Comparison of ENCODE assay signal across 23 mouse cellular contexts in genomic region chr12:9583380-9583779, GRCm38 (mm10). TPM values are rescaled to one million over a fixed set of nuclear protein-coding genes. Genes with fewer than 3 reads are reported as not detected.
DNase-seq lines count a peak whose midpoint lies in the region; TF ChIP-seq lines count a peak whose summit lies in the region.
"Had no signal": no experiment of that assay in that cellular context is flagged by ENCODE, and none has a peak within 500 bp of the region (broad histone marks: within the 10 kb centered on the region; RNA-seq: fewer than 3 reads in every experiment).

No protein-coding gene starts in this region.

- no peak for TF ChIP-seq EP300 in heart, adult 2 months (IDR thresholded peaks at IDR 0.05; ENCODE audit: insufficient read depth, low read depth, low read length)

- WGBS in heart, adult 2 months = 32% methylated on average over 2 of the region's 2 CpGs
- WGBS in embryonic facial prominence, embryonic 10.5 days = 5% methylated on average over 2 of the region's 2 CpGs

- intact Hi-C loops in heart, adult 2 months (cut with DNase I) = no loop called here

- no peak overlapping the region for H3K27ac ChIP-seq in heart, adult 2 months
- H3K27ac ChIP-seq in embryonic facial prominence, embryonic 10.5 days (replicated peaks) = no peak overlapping the region
- H3K27ac ChIP-seq: hindbrain, embryonic 13.5 days; hindbrain, postnatal 0 days had no signal

- H3K79me2 ChIP-seq in heart, adult 2 months (replicated peaks; ENCODE audit: control insufficient read depth, insufficient read depth, low read length) = no peaks in the 10 kb centered on the region

- H3K4me1 ChIP-seq in heart, adult 2 months (ENCODE audit: control insufficient read depth, insufficient read depth, low read length) = no peaks in the 10 kb centered on the region
- H3K4me1 ChIP-seq in embryonic facial prominence, embryonic 10.5 days = peaks cover 55% of the 10 kb centered on the region

- H3K9me3 ChIP-seq in embryonic facial prominence, embryonic 10.5 days = no peaks in the 10 kb centered on the region
- H3K9me3 ChIP-seq: embryonic facial prominence, embryonic 12.5 days; heart, embryonic 15.5 days; hindbrain, embryonic 13.5 days had no signal

- H3K27me3 ChIP-seq in heart, adult 2 months (ENCODE audit: control insufficient read depth, insufficient read depth, low read length) = peaks cover 10% of the 10 kb centered on the region
- peaks cover 64% of the 10 kb centered on the region for H3K27me3 ChIP-seq in embryonic facial prominence, embryonic 10.5 days (replicated peaks; ENCODE audit: low read depth, poor library complexity, severe bottlenecking)

- H3K4me3 ChIP-seq in heart, adult 2 months = no peak overlapping the region
- no peak overlapping the region for H3K4me3 ChIP-seq in embryonic facial prominence, embryonic 10.5 days
- H3K4me3 ChIP-seq: embryonic facial prominence, embryonic 12.5 days; hindbrain, embryonic 13.5 days had no signal

- peak; percentile 89 for DNase-seq in heart, adult 11 months
- DNase-seq in heart, adult 2 months = no peak
- DNase-seq in testis, postnatal 10 days (ENCODE audit: low spot score) = peak; percentile 48
- DNase-seq in testis, postnatal 14 days (ENCODE audit: low spot score) = no peak
- DNase-seq in embryonic facial prominence, embryonic 10.5 days (ENCODE audit: low spot score) = peak; percentile 9
- DNase-seq in skeletal muscle tissue, adult 2 months (ENCODE audit: low read depth, low spot score) = peak; percentile 40
- no peak for DNase-seq in thymus, postnatal 25 days
- DNase-seq: adrenal gland, postnatal 10 days; B cell, adult 2 months; cerebellum, adult 11 months; cerebellum, adult 8-10 months; cerebellum, postnatal 14 days; embryo, embryonic 11 days; gastrocnemius, postnatal 14 days; heart, postnatal 14 days had no signal

- no peak for TF ChIP-seq CTCF in heart, adult 2 months (IDR thresholded peaks at IDR 0.05)

- no peak for TF ChIP-seq POLR2A in heart, adult 2 months (IDR thresholded peaks at IDR 0.05; ENCODE audit: insufficient read depth, low read depth, low read length)

- H3K9ac ChIP-seq in heart, adult 2 months (ENCODE audit: low read depth, low read length) = no peak overlapping the region
- H3K9ac ChIP-seq: embryonic facial prominence, embryonic 12.5 days; heart, embryonic 15.5 days; hindbrain, embryonic 13.5 days had no signal

- H3K36me3 ChIP-seq in heart, adult 2 months (ENCODE audit: control insufficient read depth, insufficient read depth, low read length) = no peaks in the 10 kb centered on the region
- no peaks in the 10 kb centered on the region for H3K36me3 ChIP-seq in embryonic facial prominence, embryonic 10.5 days (replicated peaks)
- H3K36me3 ChIP-seq: embryonic facial prominence, embryonic 12.5 days; G1E; heart, embryonic 15.5 days; hindbrain, embryonic 13.5 days had no signal

RNA-seq across cellular contexts. Expression of gene Osr1, which starts 13.5 kb away (rescaled TPM):
- 1 to 10 TPM; 3.7 to 4.0 TPM for total RNA-seq in heart, adult 2 months (2021)
- polyA plus RNA-seq in heart, adult 2 months (2012; rRNA removed) = 6.4 and 15.2 TPM in 2 replicates
- 13.8 and 23.6 TPM in 2 replicates for polyA plus RNA-seq in embryonic facial prominence, embryonic 10.5 days (2016; fragmentation: Nextera tagmentation; extraction: Ambion mirVana)
- total RNA-seq: common myeloid progenitor, adult 5-6 weeks; G1E; hematopoietic stem cell, adult 5-6 weeks had no signal
- polyA plus RNA-seq: CD4-positive, CD25-positive, alpha-beta regulatory T cell, adult 4 months; G1E had no signal

Comparison
In these comparisons a context has a peak if more than half of its experiments do, and no peak if none do; other contexts are left out.
1. DNase-seq: peak in heart, adult 11 months (single experiment), testis, postnatal 10 days (single experiment), embryonic facial prominence, embryonic 10.5 days (single experiment) and skeletal muscle tissue, adult 2 months (single experiment); none in heart, adult 2 months (0 of 2), testis, postnatal 14 days (single experiment) and thymus, postnatal 25 days (single experiment).